In the genomic region with DNA sequence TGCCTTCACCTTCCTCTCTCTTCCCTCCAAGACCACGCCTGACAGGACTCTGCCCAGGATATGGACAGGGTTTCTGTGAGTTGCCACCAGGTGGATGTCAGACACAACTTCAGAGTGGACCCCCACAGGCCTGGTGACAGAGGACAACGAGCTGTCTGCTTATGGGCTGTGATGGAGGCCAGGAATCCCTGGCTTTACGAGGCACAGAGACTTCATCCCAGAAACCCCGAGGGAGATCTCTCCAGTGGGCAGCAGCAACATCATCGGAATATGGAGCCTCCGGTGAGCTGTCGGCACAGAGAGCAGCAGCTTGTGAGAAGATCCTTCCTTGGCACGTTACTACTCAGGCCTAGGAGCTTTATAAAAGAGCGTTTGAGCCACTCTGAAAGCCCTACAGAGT, we compare ENCODE assay signal across 41 mouse cellular contexts. TPM values are rescaled to one million over a fixed set of nuclear protein-coding genes. Genes with fewer than 3 reads are reported as not detected.
"Had no signal": no experiment of that assay in that cellular context is flagged by ENCODE, and none has a peak within 500 bp of the region (broad histone marks: within the 10 kb centered on the region; RNA-seq: fewer than 3 reads in every experiment).

No protein-coding gene starts in this region.

- ATAC-seq: liver, embryonic 12.5 days; liver, postnatal 0 days; lung, postnatal 0 days; midbrain, embryonic 13.5 days; midbrain, embryonic 15.5 days; midbrain, embryonic 16.5 days had no signal

- H3K9me3 ChIP-seq: limb, embryonic 10.5 days; limb, embryonic 13.5 days; limb, embryonic 15.5 days; liver, embryonic 12.5 days; liver, embryonic 13.5 days; liver, embryonic 15.5 days; lung, embryonic 15.5 days; midbrain, embryonic 10.5 days; midbrain, embryonic 12.5 days; midbrain, embryonic 13.5 days; midbrain, embryonic 15.5 days had no signal

- H3K4me2 ChIP-seq: limb, embryonic 12.5 days; limb, embryonic 13.5 days; limb, embryonic 15.5 days; liver, embryonic 11.5 days; liver, embryonic 12.5 days; liver, embryonic 13.5 days; liver, embryonic 15.5 days; lung, embryonic 14.5 days; lung, embryonic 15.5 days; midbrain, embryonic 11.5 days; midbrain, embryonic 12.5 days; midbrain, embryonic 13.5 days; midbrain, embryonic 15.5 days had no signal

- H3K36me3 ChIP-seq: limb, embryonic 10.5 days; limb, embryonic 12.5 days; limb, embryonic 13.5 days; limb, embryonic 15.5 days; liver, embryonic 15.5 days; lung, embryonic 15.5 days; midbrain, embryonic 10.5 days; midbrain, embryonic 12.5 days; midbrain, embryonic 13.5 days; midbrain, embryonic 15.5 days had no signal

- H3K4me1 ChIP-seq: limb, embryonic 12.5 days; limb, embryonic 13.5 days; limb, embryonic 15.5 days; liver, embryonic 12.5 days; liver, embryonic 13.5 days; liver, embryonic 15.5 days; lung, embryonic 15.5 days; midbrain, embryonic 10.5 days; midbrain, embryonic 12.5 days; midbrain, embryonic 13.5 days; midbrain, embryonic 15.5 days had no signal

- H3K27ac ChIP-seq: limb, embryonic 10.5 days; limb, embryonic 12.5 days; limb, embryonic 13.5 days; limb, embryonic 15.5 days; liver, embryonic 12.5 days; liver, embryonic 13.5 days; liver, embryonic 14.5 days; liver, embryonic 15.5 days; lung, embryonic 15.5 days; macrophage; midbrain, embryonic 10.5 days; midbrain, embryonic 12.5 days; midbrain, embryonic 13.5 days; midbrain, embryonic 15.5 days had no signal

- DNase-seq: left cerebral cortex, postnatal 4 days; liver; liver, embryonic 13.5 days; liver, postnatal 0 days; lung, adult 18-20 months; lung, adult 2 months; lung, embryonic 14.5 days; lung, postnatal 10 days; lung, postnatal 14 days; lung, postnatal 36 days; lung, postnatal 4 days; midbrain, embryonic 14.5 days had no signal

- H3K27me3 ChIP-seq: limb, embryonic 12.5 days; limb, embryonic 13.5 days; limb, embryonic 15.5 days; liver, embryonic 13.5 days; liver, embryonic 15.5 days; lung, embryonic 15.5 days; midbrain, embryonic 12.5 days; midbrain, embryonic 13.5 days; midbrain, embryonic 15.5 days had no signal

- H3K4me3 ChIP-seq: limb, embryonic 10.5 days; limb, embryonic 12.5 days; limb, embryonic 13.5 days; limb, embryonic 15.5 days; liver, embryonic 12.5 days; liver, embryonic 13.5 days; liver, embryonic 15.5 days; lung, embryonic 15.5 days; megakaryocyte, embryonic 14.5 days; midbrain, embryonic 10.5 days; midbrain, embryonic 12.5 days; midbrain, embryonic 13.5 days; midbrain, embryonic 15.5 days; myocyte had no signal

- H3K9ac ChIP-seq: limb, embryonic 12.5 days; limb, embryonic 13.5 days; limb, embryonic 15.5 days; liver, embryonic 12.5 days; liver, embryonic 13.5 days; liver, embryonic 14.5 days; liver, embryonic 15.5 days; liver, postnatal 0 days; lung, embryonic 14.5 days; lung, embryonic 15.5 days; midbrain, embryonic 12.5 days; midbrain, embryonic 13.5 days; midbrain, embryonic 15.5 days had no signal

RNA-seq across cellular contexts. Expression of a gene that starts 34.5 kb away (rescaled TPM):
- total RNA-seq: left cerebral cortex, postnatal 25 days; liver, adult 2 months; megakaryocyte progenitor cell, adult 5-6 weeks; megakaryocyte, adult 5-6 weeks; megakaryocyte-erythroid progenitor cell, adult 5-6 weeks; monocyte, adult 5-6 weeks had no signal
- polyA plus RNA-seq: liver, adult 2 months; liver, embryonic 13.5 days; liver, embryonic 14.5 days; liver, embryonic 15.5 days; liver, embryonic 16.5 days; liver, postnatal 0 days; lung, postnatal 0 days; macrophage; midbrain, embryonic 11.5 days; midbrain, embryonic 14.5 days had no signal

RNA-seq across cellular contexts. Expression of a gene that starts 36.1 kb away (rescaled TPM):
- total RNA-seq: left cerebral cortex, postnatal 25 days; left cerebral cortex, postnatal 36 days; left cerebral cortex, postnatal 4 days; liver, adult 2 months; megakaryocyte-erythroid progenitor cell, adult 5-6 weeks; midbrain, postnatal 0 days; monocyte, adult 5-6 weeks had no signal
- polyA plus RNA-seq: limb, embryonic 10.5 days; limb, embryonic 11.5 days; limb, embryonic 12.5 days; liver, adult 2 months; liver, embryonic 11.5 days; liver, embryonic 12.5 days; liver, embryonic 13.5 days; liver, embryonic 15.5 days; liver, embryonic 16.5 days; liver, postnatal 0 days; midbrain, embryonic 11.5 days; midbrain, embryonic 12.5 days; midbrain, embryonic 13.5 days; midbrain, embryonic 14.5 days; midbrain, embryonic 15.5 days; midbrain, embryonic 16.5 days; midbrain, postnatal 0 days had no signal
